17 mouse cellular contexts compared by ENCODE assay signal in genomic region chr10:62503836-62504628, GRCm38 (mm10). TPM values are rescaled to one million over a fixed set of nuclear protein-coding genes. Genes with fewer than 3 reads are reported as not detected.
DNase-seq lines count a peak whose midpoint lies in the region; ATAC-seq and TF ChIP-seq lines count a peak whose summit lies in the region.
"Had no signal": no experiment of that assay in that cellular context is flagged by ENCODE, and none has a peak within 500 bp of the region (broad histone marks: within the 10 kb centered on the region; RNA-seq: fewer than 3 reads in every experiment).

No protein-coding gene starts in this region.

- no peak for TF ChIP-seq CTCF in thymus, adult 2 months (IDR thresholded peaks at IDR 0.05; ENCODE audit: borderline replicate concordance, control insufficient read depth, extremely low read depth, insufficient read depth, low read length, poor library complexity)
- no peak for TF ChIP-seq CTCF in liver, postnatal 0 days (IDR thresholded peaks at IDR 0.05; ENCODE audit: low read depth)
- no peak for TF ChIP-seq CTCF in stomach, postnatal 0 days (IDR thresholded peaks at IDR 0.05; ENCODE audit: low read depth)

- H3K9me3 ChIP-seq in liver, postnatal 0 days (ENCODE audit: low read length) = no peaks in the 10 kb centered on the region
- H3K9me3 ChIP-seq in stomach, postnatal 0 days (ENCODE audit: control insufficient read depth, low read length) = no peaks in the 10 kb centered on the region
- H3K9me3 ChIP-seq: forebrain, embryonic 12.5 days; G1E; hindbrain, embryonic 12.5 days; limb, embryonic 12.5 days had no signal

- H3K4me2 ChIP-seq in liver, postnatal 0 days (ENCODE audit: low read depth, low read length) = peak overlapping the region; percentile 57
- H3K4me2 ChIP-seq in stomach, postnatal 0 days (replicated peaks; ENCODE audit: low read depth) = no peak overlapping the region
- H3K4me2 ChIP-seq: forebrain, embryonic 12.5 days; hindbrain, embryonic 12.5 days; limb, embryonic 12.5 days had no signal

- H3K4me3 ChIP-seq in thymus, adult 2 months (ENCODE audit: control insufficient read depth, insufficient read depth, low read length) = no peak overlapping the region
- H3K4me3 ChIP-seq in liver, postnatal 0 days (ENCODE audit: low read depth, low read length) = peak overlapping the region; percentile 15
- no peak overlapping the region for H3K4me3 ChIP-seq in stomach, postnatal 0 days (ENCODE audit: low read depth, low read length)
- H3K4me3 ChIP-seq: forebrain, embryonic 12.5 days; hindbrain, embryonic 12.5 days; limb, embryonic 12.5 days had no signal

- no peak for TF ChIP-seq EP300 in liver, postnatal 0 days (IDR thresholded peaks at IDR 0.05; ENCODE audit: low read depth)
- TF ChIP-seq EP300 in stomach, postnatal 0 days (optimal IDR thresholded peaks at IDR 0.05) = no peak

- TF ChIP-seq POLR2A in thymus, adult 2 months (IDR thresholded peaks at IDR 0.05; ENCODE audit: control insufficient read depth, extremely low read depth, insufficient read depth, low read length, poor library complexity) = no peak

- no peak overlapping the region for H3K9ac ChIP-seq in liver, postnatal 0 days (replicated peaks)
- H3K9ac ChIP-seq in stomach, postnatal 0 days (ENCODE audit: low read length) = no peak overlapping the region
- H3K9ac ChIP-seq: forebrain, embryonic 12.5 days; hindbrain, embryonic 12.5 days; limb, embryonic 12.5 days had no signal

- ATAC-seq in erythroblast, adult 5-6 weeks (replicated peaks; ENCODE audit: low FRiP score, poor library complexity, severe bottlenecking) = 0 out of 2 replicates have a peak, but pooled peaks have one; percentile 34
- ATAC-seq in liver, postnatal 0 days = no peak
- peak; percentile 49; the same call in 1 of the 2 replicates for ATAC-seq in stomach, postnatal 0 days (ENCODE audit: low FRiP score, low TSS enrichment)
- ATAC-seq: activated CD4-positive, CD25-positive, alpha-beta regulatory T cell, adult 4 months had no signal

- H3K27me3 ChIP-seq in thymus, adult 2 months (ENCODE audit: control insufficient read depth, insufficient read depth, low read length) = no peaks in the 10 kb centered on the region
- no peaks in the 10 kb centered on the region for H3K27me3 ChIP-seq in liver, postnatal 0 days (ENCODE audit: insufficient read depth, low read length)
- H3K27me3 ChIP-seq in stomach, postnatal 0 days (ENCODE audit: control insufficient read depth, insufficient read depth, low read length) = no peaks in the 10 kb centered on the region

- peak overlapping the region; percentile 81; the same call in 1 of the 2 replicates for H3K27ac ChIP-seq in thymus, adult 2 months (ENCODE audit: control insufficient read depth, insufficient read depth, low read length)
- H3K27ac ChIP-seq in liver, postnatal 0 days (ENCODE audit: low read depth) = peak overlapping the region; percentile 62
- H3K27ac ChIP-seq in stomach, postnatal 0 days (replicated peaks) = no peak overlapping the region
- H3K27ac ChIP-seq: forebrain, embryonic 12.5 days; hindbrain, embryonic 12.5 days; kidney, postnatal 0 days; limb, embryonic 12.5 days had no signal

- 39% methylated on average over 12 of the region's 12 CpGs for WGBS in thymus, adult 2 months
- WGBS in liver, postnatal 0 days (ENCODE audit: insufficient replicate concordance) = 35% methylated on average over 12 of the region's 12 CpGs
- WGBS in stomach, postnatal 0 days = 57% methylated on average over 12 of the region's 12 CpGs

- H3K36me3 ChIP-seq in thymus, adult 2 months (ENCODE audit: control insufficient read depth, insufficient read depth, low read length) = no peaks in the 10 kb centered on the region
- 0 out of 2 replicates have a peak, but pooled peaks cover 2% of the 10 kb centered on the region for H3K36me3 ChIP-seq in liver, postnatal 0 days (replicated peaks; ENCODE audit: insufficient read depth, low read length)
- H3K36me3 ChIP-seq in stomach, postnatal 0 days (ENCODE audit: control insufficient read depth, insufficient read depth, low read length) = no peaks in the 10 kb centered on the region
- H3K36me3 ChIP-seq: forebrain, embryonic 12.5 days; G1E; hindbrain, embryonic 12.5 days; limb, embryonic 12.5 days had no signal

- no peak for DNase-seq in thymus, adult 2 months
- DNase-seq in thymus, postnatal 25 days = no peak
- DNase-seq in liver, postnatal 0 days = no peak
- no peak for DNase-seq in stomach, postnatal 0 days (ENCODE audit: low spot score)
- no peak for DNase-seq in kidney, adult 9 months
- no peak for DNase-seq in kidney, postnatal 4 days
- no peak for DNase-seq in adrenal gland, adult (ENCODE audit: inconsistent age in 2 of 2, low spot score in 1 of 2)
- DNase-seq: cerebellum, postnatal 10 days; gastrocnemius, postnatal 14 days; right cerebral cortex, postnatal 4 days had no signal

- peaks cover 30% of the 10 kb centered on the region for H3K4me1 ChIP-seq in thymus, adult 2 months (replicated peaks; ENCODE audit: control insufficient read depth, insufficient read depth, low read length)
- peaks cover 47% of the 10 kb centered on the region for H3K4me1 ChIP-seq in liver, postnatal 0 days (ENCODE audit: insufficient read depth)
- H3K4me1 ChIP-seq in stomach, postnatal 0 days (replicated peaks; ENCODE audit: control insufficient read depth, insufficient read depth) = no peaks in the 10 kb centered on the region; the same call in 1 of the 2 replicates
- H3K4me1 ChIP-seq: hindbrain, embryonic 12.5 days had no signal

RNA-seq across cellular contexts. Expression of gene Vps26a, which starts 17.4 kb away (rescaled TPM):
- 9.3 and 11.4 TPM in 2 replicates for polyA plus RNA-seq in thymus, adult 2 months (2012; rRNA removed)
- 30.0 and 37.0 TPM in 2 replicates for total RNA-seq in erythroblast, adult 5-6 weeks (2015; ENCODE audit: low replicate concordance)
- 30.0 and 34.9 TPM in 2 replicates for total RNA-seq in erythroblast, adult 5-6 weeks (2017; ENCODE audit: low replicate concordance)
- 32.1 and 33.8 TPM in 2 replicates for polyA plus RNA-seq in liver, postnatal 0 days (2015; fragmentation: Nextera tagmentation; extraction: Ambion mirVana)
- polyA plus RNA-seq in stomach, postnatal 0 days (2015; fragmentation: Nextera tagmentation; extraction: Ambion mirVana) = 59.6 and 60.4 TPM in 2 replicates

RNA-seq across cellular contexts. Expression of gene Srgn, which starts 23.2 kb away (rescaled TPM):
- 94.3 and 107 TPM in 2 replicates for polyA plus RNA-seq in thymus, adult 2 months (2012; rRNA removed)
- 708 and 861 TPM in 2 replicates for total RNA-seq in erythroblast, adult 5-6 weeks (2015; ENCODE audit: low replicate concordance)
- total RNA-seq in erythroblast, adult 5-6 weeks (2017; ENCODE audit: low replicate concordance) = 235 and 417 TPM in 2 replicates
- 108 and 110 TPM in 2 replicates for polyA plus RNA-seq in liver, postnatal 0 days (2015; fragmentation: Nextera tagmentation; extraction: Ambion mirVana)
- 12.5 and 14.2 TPM in 2 replicates for polyA plus RNA-seq in stomach, postnatal 0 days (2015; fragmentation: Nextera tagmentation; extraction: Ambion mirVana)

RNA-seq across cellular contexts. Expression of gene Supv3l1, which starts 54.5 kb away (rescaled TPM):
- polyA plus RNA-seq in thymus, adult 2 months (2012; rRNA removed) = 20.1 and 21.2 TPM in 2 replicates
- 9.4 and 9.8 TPM in 2 replicates for total RNA-seq in erythroblast, adult 5-6 weeks (2015; ENCODE audit: low replicate concordance)
- 7.8 and 15.6 TPM in 2 replicates for total RNA-seq in erythroblast, adult 5-6 weeks (2017; ENCODE audit: low replicate concordance)
- polyA plus RNA-seq in liver, postnatal 0 days (2015; fragmentation: Nextera tagmentation; extraction: Ambion mirVana) = 7.3 and 8.6 TPM in 2 replicates
- 12.6 and 13.9 TPM in 2 replicates for polyA plus RNA-seq in stomach, postnatal 0 days (2015; fragmentation: Nextera tagmentation; extraction: Ambion mirVana)

RNA-seq across cellular contexts. Expression of gene 4930507D05Rik, which starts 54.7 kb away (rescaled TPM):
- 0.27 TPM in 1 of 2 replicates, not detected in the other for polyA plus RNA-seq in thymus, adult 2 months (2012; rRNA removed)
- total RNA-seq in erythroblast, adult 5-6 weeks (2015; ENCODE audit: low replicate concordance) = not detected in 2 replicates
- total RNA-seq in erythroblast, adult 5-6 weeks (2017; ENCODE audit: low replicate concordance) = not detected in 2 replicates
- polyA plus RNA-seq in liver, postnatal 0 days (2015; fragmentation: Nextera tagmentation; extraction: Ambion mirVana) = 0.12 TPM in 1 of 2 replicates, not detected in the other
- polyA plus RNA-seq in stomach, postnatal 0 days (2015; fragmentation: Nextera tagmentation; extraction: Ambion mirVana) = 0.21 and 0.23 TPM in 2 replicates
- polyA plus RNA-seq: activated CD4-positive, CD25-positive, alpha-beta regulatory T cell, adult 4 months had no signal
